In the genomic region with DNA sequence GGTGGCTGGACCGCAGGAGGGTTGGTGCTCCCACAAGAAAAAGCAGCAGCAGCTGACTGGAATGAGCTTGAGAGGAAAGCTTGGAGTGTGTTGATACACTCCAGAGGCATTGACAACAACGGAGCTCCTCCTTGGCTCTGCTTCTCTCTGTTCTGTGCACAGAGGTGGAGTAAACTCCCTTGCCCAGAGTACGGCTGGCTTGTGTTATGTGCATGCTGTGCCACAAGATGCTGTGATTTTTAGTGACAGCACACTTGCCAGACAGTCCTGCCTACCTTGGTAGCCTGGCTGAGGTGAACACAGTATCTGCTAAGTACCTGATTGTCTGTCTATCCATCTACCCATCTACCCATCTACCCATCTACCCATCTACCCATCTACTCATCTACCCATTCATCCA, we compare ENCODE assay signal across 10 mouse cellular contexts.
DNase-seq lines count a peak whose midpoint lies in the region.
"Had no signal": no experiment of that assay in that cellular context is flagged by ENCODE, and none has a peak within 500 bp of the region (broad histone marks: within the 10 kb centered on the region; RNA-seq: fewer than 3 reads in every experiment).

No protein-coding gene starts in this region.

- DNase-seq in cerebellum, postnatal 10 days, result peak; percentile 58 to 77
- DNase-seq in cerebellum, adult 9-11 months, result no peak
- DNase-seq in cerebellum, postnatal 25 days, result peak; percentile 49 to 61
- DNase-seq in cerebellum, adult 9-10 months, result no peak
- DNase-seq: adrenal gland, adult 2 months; adrenal gland, postnatal 10 days; adrenal gland, postnatal 25 days; cerebellum, adult 11-12 months; embryo, embryonic 11 days; gastrocnemius, adult 2 months had no signal

Comparison
In these comparisons a context has a peak if more than half of its experiments do, and no peak if none do; other contexts are left out.
1. DNase-seq: peak in cerebellum, postnatal 10 days (2 of 2) and cerebellum, postnatal 25 days (2 of 2); none in cerebellum, adult 9-11 months (single experiment) and cerebellum, adult 9-10 months (single experiment).